Mouse (Mus musculus) lung, postnatal 36 days (tissue): ENCODE results near the gene Tenm4.

Experiments used
- DNase-seq: peaks from one replicate; pipeline ENCODE4 v3.0.0; 2022; ENCODE audit warnings: mixed read lengths

Gene Tenm4

DNA sequence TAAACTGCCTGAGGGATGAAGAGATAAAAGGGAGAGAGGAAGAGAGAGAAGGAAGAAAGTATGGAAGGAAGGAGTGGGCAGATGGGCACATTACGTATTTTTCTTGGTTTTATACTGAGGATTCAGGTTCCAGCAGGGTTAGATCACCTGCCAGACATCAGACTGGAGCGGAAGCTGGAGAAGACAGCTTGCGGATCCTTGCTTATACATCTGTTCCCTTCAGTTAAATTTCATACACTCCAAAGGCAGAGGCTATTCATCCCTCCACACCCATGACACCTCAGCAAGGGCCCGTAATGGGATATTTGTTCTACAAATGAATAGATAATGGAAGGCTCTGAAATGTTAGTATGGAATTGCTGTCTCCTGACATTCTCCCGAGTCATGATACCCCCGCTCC is 655.6 kb downstream of the Tenm4 start:
- DNase-seq = no peak

DNA sequence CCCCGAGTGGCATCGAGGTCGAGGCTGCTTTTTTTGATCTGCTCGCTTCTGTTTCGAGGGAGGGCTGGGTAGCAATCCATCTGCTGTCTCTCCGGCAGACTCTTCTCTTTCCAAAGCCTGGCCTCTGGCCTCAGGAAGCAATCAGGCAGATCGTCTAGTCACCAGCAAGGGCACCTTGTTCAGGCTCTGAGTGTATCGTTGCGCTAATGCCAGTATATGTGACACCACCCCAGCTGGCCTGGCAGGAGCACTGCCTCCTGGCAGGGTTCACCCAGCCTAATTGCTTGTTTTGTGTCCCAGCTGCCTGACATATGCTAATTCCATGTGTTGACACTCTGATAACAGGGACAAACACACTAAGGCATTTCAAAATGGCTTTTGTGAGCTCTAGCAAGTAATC is 661.5 kb downstream of the Tenm4 start:
- DNase-seq = no peak

- DNase-seq = no peak
These were observed 662.0 kb downstream of the Tenm4 start for GRCm38 (mm10) chr7:96833012-96833411.

- DNase-seq = no peak
These were observed 663.7 kb downstream of the Tenm4 start for GRCm38 (mm10) chr7:96834681-96835289.

- DNase-seq = no peak
These were observed 664.3 kb downstream of the Tenm4 start for GRCm38 (mm10) chr7:96835313-96835712.

GRCm38 (mm10) chr7:96838271-96838841 is 667.3 kb downstream of the Tenm4 start:
- DNase-seq = no peak

DNA sequence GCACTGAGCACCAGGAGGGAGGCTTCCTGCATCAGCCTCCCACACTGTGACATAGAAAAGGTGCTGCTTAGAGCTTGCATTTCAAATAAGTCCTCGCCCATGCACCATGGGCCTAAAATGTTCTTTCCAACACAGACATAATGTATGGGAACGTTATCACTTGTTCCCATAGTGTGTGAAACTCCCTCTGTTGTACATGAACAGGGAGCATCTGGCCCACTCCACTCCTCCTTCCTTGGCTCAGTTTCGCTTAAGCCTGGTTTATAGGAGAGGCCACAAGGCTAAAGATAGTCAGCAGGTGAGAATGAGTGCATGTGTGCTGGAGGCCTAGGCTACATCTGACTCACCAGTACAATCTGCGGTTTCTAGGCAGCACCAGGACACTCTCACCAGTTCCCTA is 667.9 kb downstream of the Tenm4 start:
- DNase-seq = no peak

DNA sequence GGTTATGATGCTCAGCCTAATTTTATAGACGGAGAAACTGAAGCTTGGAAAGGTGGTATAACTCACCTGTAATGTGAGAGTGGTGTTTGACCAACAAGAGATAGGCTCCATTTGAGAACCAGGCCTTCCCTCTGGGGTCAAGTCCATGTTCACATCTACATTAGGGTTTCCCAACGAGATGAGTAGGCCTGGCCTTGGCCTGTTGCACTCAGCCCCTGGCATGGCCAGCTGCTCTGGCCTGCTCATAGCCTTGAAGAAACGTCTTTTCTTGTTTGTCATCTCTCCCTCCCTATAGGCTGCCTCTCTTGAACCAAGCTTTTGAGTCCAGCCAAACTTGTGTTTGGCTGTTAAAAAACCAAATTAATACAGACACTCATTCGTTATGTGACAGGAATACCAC is 668.5 kb downstream of the Tenm4 start:
- DNase-seq = no peak

GRCm38 (mm10) chr7:96842477-96843255 is 671.6 kb downstream of the Tenm4 start:
- DNase-seq = peak; percentile 25

- no peak for DNase-seq
These were observed 673.3 kb downstream of the Tenm4 start for GRCm38 (mm10) chr7:96844104-96844894.

DNA sequence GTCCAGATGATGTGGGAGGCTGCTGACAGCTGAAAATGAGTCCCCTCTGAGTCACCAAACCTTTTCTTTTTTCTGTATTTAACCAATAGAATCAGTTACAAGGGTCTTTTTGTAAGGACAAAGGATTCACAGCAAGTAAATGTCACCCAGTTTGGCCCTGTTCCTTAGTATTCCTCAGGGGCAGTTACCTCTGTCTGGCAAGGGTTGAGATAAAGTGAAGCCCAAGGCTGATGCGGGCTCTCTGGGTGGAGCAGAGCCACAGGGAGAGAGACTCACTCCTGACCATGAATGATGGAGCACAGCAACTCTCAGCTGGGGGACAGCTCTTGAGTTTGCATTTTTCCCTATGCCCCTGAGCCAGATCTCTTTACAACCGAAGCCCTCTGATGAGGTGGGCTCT is 681.7 kb downstream of the Tenm4 start:
- DNase-seq = no peak

DNA sequence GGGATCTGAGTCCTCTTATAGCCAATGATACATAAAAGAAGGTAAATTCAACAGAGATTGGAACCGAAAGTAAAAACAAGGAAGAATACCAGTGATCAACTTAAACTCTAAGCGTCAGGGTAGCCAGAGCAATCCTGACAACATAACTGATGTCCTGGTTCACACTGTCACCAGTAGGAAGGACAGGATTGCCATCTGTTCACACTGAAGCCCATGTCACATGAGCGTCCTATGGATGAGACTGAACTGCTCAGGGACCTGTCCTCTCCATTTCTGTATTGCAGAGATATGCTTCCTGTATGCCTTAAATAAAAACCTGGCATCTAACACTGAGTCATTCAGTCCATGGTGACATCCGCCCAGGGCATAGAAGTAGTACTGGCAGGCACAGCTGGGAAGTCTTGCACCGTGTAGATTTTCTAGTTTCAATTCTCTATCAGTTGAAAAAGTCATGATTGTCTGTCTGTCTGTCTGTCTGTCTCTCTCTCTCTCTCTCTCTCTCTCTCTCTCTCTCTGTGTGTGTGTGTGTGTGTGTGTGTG is 684.9 kb downstream of the Tenm4 start:
- DNase-seq = no peak

GRCm38 (mm10) chr7:96856518-96856917 is 685.5 kb downstream of the Tenm4 start:
- DNase-seq = no peak

- DNase-seq = no peak
These were observed 688.0 kb downstream of the Tenm4 start for GRCm38 (mm10) chr7:96859077-96859476.

DNA sequence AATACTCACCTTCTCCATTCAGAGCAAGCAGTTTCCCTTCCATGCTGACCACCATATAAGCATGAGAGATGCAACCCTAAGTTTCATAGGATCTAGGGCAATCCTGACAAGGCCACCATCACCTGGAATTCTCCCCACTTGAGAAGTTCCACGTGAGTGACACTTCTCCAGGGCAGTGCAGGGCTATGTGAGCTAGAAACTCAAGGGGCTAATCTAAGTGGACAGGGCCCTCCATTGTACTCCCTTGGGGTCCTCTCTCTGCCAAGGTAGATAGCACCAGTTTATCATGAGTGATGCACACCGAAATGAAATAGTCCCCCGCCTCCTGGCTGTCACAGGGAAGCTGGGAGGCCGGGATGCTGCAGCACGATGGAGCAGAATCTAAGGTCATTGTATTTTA is 688.6 kb downstream of the Tenm4 start:
- no peak for DNase-seq

GRCm38 (mm10) chr7:96860650-96861049 is 689.6 kb downstream of the Tenm4 start:
- no peak for DNase-seq

GRCm38 (mm10) chr7:96864894-96865722 is 694.1 kb downstream of the Tenm4 start:
- DNase-seq = no peak

DNA sequence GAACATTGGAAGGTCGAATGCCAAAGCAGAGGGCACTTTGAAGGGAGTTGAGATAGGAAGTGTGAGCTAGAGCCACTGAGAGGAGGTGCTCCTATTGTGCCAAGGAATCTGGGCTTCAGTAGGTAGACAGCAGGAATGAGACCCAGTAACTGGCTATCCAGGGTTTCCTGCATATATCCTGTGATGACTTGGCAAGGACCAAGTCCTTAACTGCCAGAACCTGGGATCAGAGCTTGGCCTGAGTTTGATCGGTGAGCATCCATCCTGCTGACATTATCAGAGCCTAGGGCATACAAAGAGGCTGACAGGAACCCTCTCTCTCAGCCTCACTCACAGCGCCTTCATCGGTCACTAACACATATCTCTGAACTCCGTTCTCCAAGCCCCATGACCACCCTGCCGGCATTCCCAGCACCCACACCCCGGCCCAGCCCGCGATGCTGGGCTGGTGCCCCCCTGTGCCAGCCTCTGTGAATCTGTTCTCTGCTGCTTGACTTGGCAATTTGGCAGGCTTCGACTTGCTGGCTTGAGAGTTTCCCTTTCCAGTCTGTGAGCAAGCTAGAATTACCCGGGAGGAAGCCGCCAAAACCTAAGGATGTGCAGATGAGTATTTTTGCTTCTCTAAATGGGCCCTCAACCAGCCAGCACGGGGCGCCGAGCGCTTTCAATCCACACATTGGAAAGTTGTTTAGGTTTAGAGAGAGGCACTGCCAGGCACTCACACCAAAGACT is 698.2 kb downstream of the Tenm4 start:
- DNase-seq = no peak

DNA sequence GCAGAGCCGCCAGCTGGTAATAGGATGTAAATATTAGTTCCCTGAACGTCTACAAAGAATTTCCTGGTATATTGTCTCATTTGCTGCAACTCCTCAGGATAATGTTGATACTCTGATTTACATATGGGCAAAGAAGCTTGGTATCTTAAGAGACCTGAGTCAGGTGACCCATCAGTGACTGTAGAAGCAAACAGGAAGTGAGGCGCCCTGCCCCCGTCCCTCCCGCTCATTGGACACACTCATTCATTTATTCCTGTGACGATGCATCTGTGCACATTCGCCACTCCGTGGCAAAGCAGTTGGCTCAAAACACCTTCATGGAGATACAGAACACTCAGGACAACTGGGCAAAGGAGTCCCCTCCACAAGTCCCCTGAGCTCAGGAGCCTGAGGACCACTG is 699.4 kb downstream of the Tenm4 start:
- no peak for DNase-seq

DNA sequence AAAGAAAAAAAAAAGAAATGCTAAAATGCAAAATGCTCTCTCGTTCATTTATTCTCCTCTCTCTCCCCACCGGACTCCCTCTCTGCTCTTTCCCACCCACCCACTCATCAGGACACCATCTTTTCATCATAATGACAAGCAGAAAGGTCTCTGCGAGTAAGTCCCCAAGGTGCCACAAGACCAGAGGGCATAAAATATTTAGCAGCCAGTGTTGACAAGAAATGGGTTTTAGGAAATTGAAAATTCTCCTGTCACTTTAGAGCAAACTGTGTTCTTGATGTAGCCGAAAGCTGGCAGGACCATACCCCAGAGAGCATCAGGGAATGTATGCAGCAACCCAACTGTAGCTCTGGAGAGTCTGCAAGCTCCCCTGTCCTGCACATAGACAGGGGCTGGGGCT is 700.0 kb downstream of the Tenm4 start:
- no peak for DNase-seq

DNA sequence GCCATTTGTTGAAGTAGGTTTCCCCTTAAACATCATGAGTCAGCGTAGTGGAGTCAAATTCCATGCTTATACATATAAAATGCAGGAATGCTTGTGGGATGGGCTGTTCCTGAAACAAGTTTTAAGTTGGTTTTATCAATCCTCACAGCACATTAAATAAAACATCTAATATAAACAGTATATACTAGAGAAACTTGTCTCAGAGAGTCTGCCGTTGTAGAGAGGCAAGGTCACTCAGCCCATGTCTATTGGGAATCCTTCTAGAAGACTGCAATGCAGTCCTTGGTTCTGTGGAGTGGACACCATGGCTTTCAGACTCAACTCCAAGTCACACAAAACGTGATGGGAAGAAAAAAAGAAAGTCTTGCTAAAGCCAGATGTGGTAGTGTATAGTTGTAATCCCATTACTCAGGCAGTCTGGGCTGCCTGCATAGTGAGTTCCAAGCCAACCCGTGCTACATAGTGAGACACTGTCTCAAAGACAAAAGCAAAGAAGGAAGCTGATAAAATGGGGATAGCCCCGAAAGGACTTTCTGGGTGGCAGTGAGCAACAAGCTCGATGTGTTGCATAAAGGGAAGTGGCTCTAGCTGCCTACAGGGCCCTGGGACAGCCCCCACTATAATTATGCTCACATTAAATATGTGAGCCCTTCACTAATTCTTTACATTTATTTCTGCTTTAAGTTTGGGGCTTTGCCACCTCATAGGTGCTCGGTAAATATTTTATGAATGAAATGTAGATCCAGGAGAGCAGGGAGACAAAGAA is 707.6 kb downstream of the Tenm4 start:
- DNase-seq = no peak
